Mouse (Mus musculus) ovary, adult 18-20 months (tissue): ENCODE results near the gene Tnfrsf25.

Source experiments
- DNase-seq: peaks from one replicate; pipeline ENCODE4 v3.0.0; 2022; ENCODE audit warnings: low spot score, mixed read lengths

Tnfrsf25 gene

GRCm38 (mm10) chr4:152092751-152093293 is 22.9 kb upstream of the Tnfrsf25 start:
- DNase-seq, result no peak

GRCm38 (mm10) chr4:152094233-152094632 is 21.5 kb upstream of the Tnfrsf25 start:
- DNase-seq, result no peak

- DNase-seq, result no peak
These were observed 19.5 kb upstream of the Tnfrsf25 start for GRCm38 (mm10) chr4:152095937-152096910.

GRCm38 (mm10) chr4:152096927-152097326 is 18.8 kb upstream of the Tnfrsf25 start:
- no peak for DNase-seq

- no peak for DNase-seq
These were observed 17.6 kb upstream of the Tnfrsf25 start for GRCm38 (mm10) chr4:152097911-152098799.

- DNase-seq, result no peak
These were observed 15.2 kb upstream of the Tnfrsf25 start for GRCm38 (mm10) chr4:152100541-152100940.

- DNase-seq, result no peak
These were observed 14.6 kb upstream of the Tnfrsf25 start for GRCm38 (mm10) chr4:152101081-152101653.

GRCm38 (mm10) chr4:152101921-152102320 is 13.8 kb upstream of the Tnfrsf25 start:
- no peak for DNase-seq

GRCm38 (mm10) chr4:152103025-152103424 is 12.7 kb upstream of the Tnfrsf25 start:
- DNase-seq, result no peak

- no peak for DNase-seq
These were observed 9.0 kb upstream of the Tnfrsf25 start for GRCm38 (mm10) chr4:152106746-152107145.

- no peak for DNase-seq
These were observed 8.2 kb upstream of the Tnfrsf25 start for GRCm38 (mm10) chr4:152107493-152107892.

- no peak for DNase-seq
These were observed 7.7 kb upstream of the Tnfrsf25 start for GRCm38 (mm10) chr4:152107971-152108509.

GRCm38 (mm10) chr4:152108673-152109072 is 7.1 kb upstream of the Tnfrsf25 start:
- DNase-seq, result no peak

- DNase-seq, result no peak
These were observed 6.2 kb upstream of the Tnfrsf25 start for GRCm38 (mm10) chr4:152109509-152109908.

GRCm38 (mm10) chr4:152110689-152111088 is 5.0 kb upstream of the Tnfrsf25 start:
- DNase-seq, result no peak

- DNase-seq, result no peak
These were observed 3.4 kb upstream of the Tnfrsf25 start for GRCm38 (mm10) chr4:152112329-152112728.

- no peak for DNase-seq
These were observed 1.7 kb upstream of the Tnfrsf25 start for GRCm38 (mm10) chr4:152114080-152114479.

- no peak for DNase-seq
These were observed 1.8 kb downstream of the Tnfrsf25 start for GRCm38 (mm10) chr4:152117538-152117937.

- no peak for DNase-seq
These were observed 3.9 kb downstream of the Tnfrsf25 start for GRCm38 (mm10) chr4:152119396-152120292.

GRCm38 (mm10) chr4:152120311-152121182 is 4.8 kb downstream of the Tnfrsf25 start:
- no peak for DNase-seq
